Mouse (Mus musculus): ENCODE results near the gene Pgp.

- TF ChIP-seq CTCF (IDR thresholded peaks at IDR 0.05; ENCODE audit: extremely low read depth, insufficient read depth, low read length) (no peak), POLR2A (IDR thresholded peaks at IDR 0.05; ENCODE audit: extremely low read depth, insufficient read depth, low read length) (peak; percentile 44; the same call in 1 of the 2 replicates)
Measured at GRCm38 (mm10) chr17:24472512-24472911, 2.3 kb downstream of the Pgp start.

Measured in cortical plate, adult 2 months (tissue).